ENCODE assay signal across 8 mouse cellular contexts in the genomic region with DNA sequence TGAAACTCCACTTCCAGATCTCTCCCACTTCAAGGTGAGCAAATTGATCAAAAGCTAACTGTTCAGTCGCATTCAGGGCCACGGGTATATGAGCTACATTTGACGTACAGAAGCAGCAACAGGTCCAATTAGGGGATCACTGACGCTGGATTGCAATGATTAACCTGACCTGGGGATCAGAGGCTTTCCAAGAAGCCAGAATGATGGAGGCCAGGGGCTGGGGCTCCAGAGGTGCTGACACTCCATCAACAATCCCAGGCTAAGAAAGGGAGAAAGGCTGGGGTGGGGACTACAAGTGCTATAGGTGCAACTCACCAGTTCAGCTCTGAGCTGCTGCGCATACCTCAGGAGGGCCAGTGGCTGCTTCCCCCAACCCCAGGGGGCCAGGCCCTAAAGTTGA. TPM values are rescaled to one million over a fixed set of nuclear protein-coding genes. Genes with fewer than 3 reads are reported as not detected.
DNase-seq lines count a peak whose midpoint lies in the region; ATAC-seq lines count a peak whose summit lies in the region.

No protein-coding gene starts in this region.

- H3K9me3 ChIP-seq in heart, embryonic 16.5 days (replicated peaks; ENCODE audit: control insufficient read depth, low read length): no peaks in the 10 kb centered on the region
- no peaks in the 10 kb centered on the region for H3K9me3 ChIP-seq in embryonic facial prominence, embryonic 12.5 days
- H3K9me3 ChIP-seq in hindbrain, embryonic 16.5 days (ENCODE audit: control insufficient read depth, low read length): no peaks in the 10 kb centered on the region
- H3K9me3 ChIP-seq in midbrain, embryonic 15.5 days: no peaks in the 10 kb centered on the region

- peak overlapping the region; percentile 74 for H3K9ac ChIP-seq in heart, embryonic 16.5 days (ENCODE audit: low read length)
- no peak overlapping the region for H3K9ac ChIP-seq in embryonic facial prominence, embryonic 12.5 days
- no peak overlapping the region; the same call in 1 of the 2 replicates for H3K9ac ChIP-seq in hindbrain, embryonic 16.5 days (ENCODE audit: low read depth, low read length)
- no peak overlapping the region for H3K9ac ChIP-seq in midbrain, embryonic 15.5 days

- intact Hi-C loops in heart, postnatal 14 days (cut with DNase I): loop anchor here (5.0 kb wide), 2 partner anchors 184 to 239 kb away; no protein-coding TSS in a partner anchor

- peaks cover 39% of the 10 kb centered on the region for H3K4me1 ChIP-seq in heart, embryonic 16.5 days (ENCODE audit: control insufficient read depth, insufficient read depth, low read length)
- H3K4me1 ChIP-seq in embryonic facial prominence, embryonic 12.5 days: peaks cover 35% of the 10 kb centered on the region
- H3K4me1 ChIP-seq in hindbrain, embryonic 16.5 days (ENCODE audit: control insufficient read depth, insufficient read depth, low read depth, low read length): peaks cover 24% of the 10 kb centered on the region
- H3K4me1 ChIP-seq in midbrain, embryonic 15.5 days: peaks cover 37% of the 10 kb centered on the region

- peak overlapping the region; percentile 65 for H3K4me3 ChIP-seq in heart, embryonic 16.5 days (ENCODE audit: low read length)
- H3K4me3 ChIP-seq in embryonic facial prominence, embryonic 12.5 days: peak overlapping the region; percentile 63
- H3K4me3 ChIP-seq in hindbrain, embryonic 16.5 days (ENCODE audit: low read length): peak overlapping the region; percentile 53
- H3K4me3 ChIP-seq in midbrain, embryonic 15.5 days: peak overlapping the region; percentile 51

- no peak for ATAC-seq in heart, embryonic 16.5 days (replicated peaks; ENCODE audit: extremely low read depth, insufficient read depth, low FRiP score)
- ATAC-seq in embryonic facial prominence, embryonic 12.5 days (ENCODE audit: insufficient number of reproducible peaks, insufficient read depth, low FRiP score, low TSS enrichment): no peak
- no peak for ATAC-seq in hindbrain, embryonic 16.5 days
- no peak for ATAC-seq in midbrain, embryonic 15.5 days (replicated peaks)
- ATAC-seq in CD4-positive, CD25-positive, alpha-beta regulatory T cell, adult 4 months: no peak

- H3K4me2 ChIP-seq in heart, embryonic 16.5 days (ENCODE audit: low read depth, low read length): peak overlapping the region; percentile 85
- H3K4me2 ChIP-seq in embryonic facial prominence, embryonic 12.5 days (replicated peaks): peak overlapping the region; percentile 90
- H3K4me2 ChIP-seq in hindbrain, embryonic 16.5 days (ENCODE audit: low read length): peak overlapping the region; percentile 83
- H3K4me2 ChIP-seq in midbrain, embryonic 15.5 days: peak overlapping the region; percentile 82

- H3K36me3 ChIP-seq in heart, embryonic 16.5 days (ENCODE audit: control insufficient read depth, insufficient read depth): no peaks in the 10 kb centered on the region
- H3K36me3 ChIP-seq in embryonic facial prominence, embryonic 12.5 days: no peaks in the 10 kb centered on the region
- H3K36me3 ChIP-seq in hindbrain, embryonic 16.5 days (ENCODE audit: control insufficient read depth, insufficient read depth, low read length): no peaks in the 10 kb centered on the region
- no peaks in the 10 kb centered on the region for H3K36me3 ChIP-seq in midbrain, embryonic 15.5 days (replicated peaks)

- no peak for DNase-seq in heart, postnatal 14 days
- DNase-seq in c-Kit-positive CD71-positive TER-119-positive erythroid progenitor cells, embryonic 14.5 days (ENCODE audit: low spot score): no peak
- DNase-seq in adrenal gland, adult 2 months: no peak

- no peak overlapping the region for H3K27ac ChIP-seq in heart, embryonic 16.5 days (ENCODE audit: low read length)
- H3K27ac ChIP-seq in embryonic facial prominence, embryonic 12.5 days: no peak overlapping the region
- H3K27ac ChIP-seq in hindbrain, embryonic 16.5 days (ENCODE audit: low read depth, low read length): no peak overlapping the region
- H3K27ac ChIP-seq in midbrain, embryonic 15.5 days: no peak overlapping the region

- peaks cover 5% of the 10 kb centered on the region; the same call in 1 of the 2 replicates for H3K27me3 ChIP-seq in heart, embryonic 16.5 days (ENCODE audit: control insufficient read depth, insufficient read depth, low read length)
- H3K27me3 ChIP-seq in embryonic facial prominence, embryonic 12.5 days: peaks cover 31% of the 10 kb centered on the region
- H3K27me3 ChIP-seq in hindbrain, embryonic 16.5 days (replicated peaks; ENCODE audit: control insufficient read depth, insufficient read depth, low read length): peaks cover 15% of the 10 kb centered on the region
- 0 out of 2 replicates have a peak, but pooled peaks cover 4% of the 10 kb centered on the region for H3K27me3 ChIP-seq in midbrain, embryonic 15.5 days (replicated peaks)

- 48% methylated on average over 5 of the region's 5 CpGs for WGBS in heart, embryonic 16.5 days
- 33% methylated on average over 5 of the region's 5 CpGs for WGBS in embryonic facial prominence, embryonic 12.5 days
- 33% methylated on average over 5 of the region's 5 CpGs for WGBS in hindbrain, embryonic 16.5 days
- WGBS in midbrain, embryonic 15.5 days: 43% methylated on average over 5 of the region's 5 CpGs

RNA-seq across cellular contexts. Expression of a gene that starts 0.7 kb away (rescaled TPM):
- 7.9 and 8.2 TPM in 2 replicates for polyA plus RNA-seq in heart, embryonic 16.5 days (2015; fragmentation: Nextera tagmentation; extraction: Ambion mirVana)
- total RNA-seq in heart, postnatal 14 days (2021): 10 to 100 TPM; 10.5 to 11.8 TPM
- polyA plus RNA-seq in embryonic facial prominence, embryonic 12.5 days (2016; fragmentation: Nextera tagmentation; extraction: Ambion mirVana): 12.3 and 13.3 TPM in 2 replicates
- polyA plus RNA-seq in hindbrain, embryonic 16.5 days (2015; fragmentation: Nextera tagmentation; extraction: Ambion mirVana): 4.5 and 6.4 TPM in 2 replicates
- 6.4 and 8.5 TPM in 2 replicates for polyA plus RNA-seq in midbrain, embryonic 15.5 days (2015; fragmentation: Nextera tagmentation; extraction: Ambion mirVana)
- polyA plus RNA-seq in CD4-positive, CD25-positive, alpha-beta regulatory T cell, adult 4 months (2017; shearing (Covaris generic)): not detected
- total RNA-seq in adrenal gland, adult 2 months (2021): 1 to 10 TPM; 3.7 to 5.0 TPM
- 2.4 TPM in 2 replicates for polyA plus RNA-seq in adrenal gland, adult 2 months (2012; rRNA removed)
